Comparison of ENCODE assay signal across 17 mouse cellular contexts in genomic region chr3:151329801-151330200, GRCm38 (mm10).
A peak's percentile ranks its signal among the peaks of the same experiment; 100 is the strongest.
DNase-seq lines count a peak whose midpoint lies in the region; ATAC-seq and TF ChIP-seq lines count a peak whose summit lies in the region.
"Had no signal": no experiment of that assay in that cellular context is flagged by ENCODE, and none has a peak within 500 bp of the region (broad histone marks: within the 10 kb centered on the region; RNA-seq: fewer than 3 reads in every experiment).

No protein-coding gene starts in this region.

- no peak overlapping the region for H3K9ac ChIP-seq in heart, embryonic 12.5 days
- H3K9ac ChIP-seq: embryonic facial prominence, embryonic 13.5 days; forebrain, embryonic 12.5 days; heart, embryonic 13.5 days; hindbrain, embryonic 15.5 days had no signal

- H3K4me3 ChIP-seq in heart, embryonic 12.5 days = no peak overlapping the region
- no peak overlapping the region for H3K4me3 ChIP-seq in kidney, adult 2 months (ENCODE audit: insufficient read depth, low read depth, low read length)
- H3K4me3 ChIP-seq: embryonic facial prominence, embryonic 13.5 days; forebrain, embryonic 12.5 days; heart, embryonic 13.5 days; hindbrain, embryonic 15.5 days had no signal

- ATAC-seq in heart, embryonic 12.5 days (ENCODE audit: insufficient number of reproducible peaks, low FRiP score) = no peak
- ATAC-seq: forebrain, embryonic 16.5 days; intestine, embryonic 16.5 days had no signal

- H3K4me1 ChIP-seq in heart, embryonic 12.5 days (replicated peaks) = peaks cover 7% of the 10 kb centered on the region; the same call in 1 of the 2 replicates
- no peaks in the 10 kb centered on the region for H3K4me1 ChIP-seq in kidney, adult 2 months (ENCODE audit: control insufficient read depth, insufficient read depth, low read length)

- peak; percentile 17 to 58 for DNase-seq in heart, adult 18-20 months
- peak; percentile 30 for DNase-seq in kidney, adult 2 months
- DNase-seq in kidney, adult 8-10 months = no peak
- peak; percentile 7 to 13 for DNase-seq in heart, postnatal 14 days
- no peak for DNase-seq in spleen, adult 18-20 months
- DNase-seq: adrenal gland, adult 8-10 months; adrenal gland, postnatal 36 days; cerebellum, adult 2 months; cerebellum, postnatal 10 days; gastrocnemius, postnatal 36 days had no signal

- TF ChIP-seq CTCF in kidney, adult 2 months (conservative IDR thresholded peaks at IDR 0.05; ENCODE audit: insufficient read depth, insufficient read length, low read depth, low read length) = no peak

- TF ChIP-seq POLR2A in kidney, adult 2 months (IDR thresholded peaks at IDR 0.05; ENCODE audit: low read depth, low read length) = no peak

- H3K9me3 ChIP-seq in heart, embryonic 12.5 days (replicated peaks) = no peaks in the 10 kb centered on the region
- H3K9me3 ChIP-seq: embryonic facial prominence, embryonic 13.5 days; forebrain, embryonic 12.5 days; heart, embryonic 13.5 days; hindbrain, embryonic 15.5 days had no signal

- no peak overlapping the region for H3K4me2 ChIP-seq in heart, embryonic 12.5 days
- H3K4me2 ChIP-seq: embryonic facial prominence, embryonic 13.5 days; forebrain, embryonic 12.5 days; heart, embryonic 13.5 days; hindbrain, embryonic 15.5 days had no signal

- 79% methylated on average over 4 of the region's 4 CpGs for WGBS in heart, embryonic 12.5 days
- WGBS in kidney, adult 2 months = 77% methylated on average over 4 of the region's 4 CpGs

- intact Hi-C loops in heart, postnatal 14 days (cut with DNase I) = loop anchor here (5.0 kb wide), 2 partner anchors 92 to 108 kb away; partner anchors contain the start of gene Adgrl4

- H3K36me3 ChIP-seq in heart, embryonic 12.5 days = no peaks in the 10 kb centered on the region
- H3K36me3 ChIP-seq in kidney, adult 2 months (ENCODE audit: control insufficient read depth, insufficient read depth, low read length) = no peaks in the 10 kb centered on the region
- H3K36me3 ChIP-seq: embryonic facial prominence, embryonic 13.5 days; forebrain, embryonic 12.5 days; heart, embryonic 13.5 days; hindbrain, embryonic 15.5 days had no signal

- no peaks in the 10 kb centered on the region for H3K27me3 ChIP-seq in heart, embryonic 12.5 days (replicated peaks)
- no peaks in the 10 kb centered on the region for H3K27me3 ChIP-seq in kidney, adult 2 months (replicated peaks; ENCODE audit: control insufficient read depth, insufficient read depth, low read length)
- H3K27me3 ChIP-seq: embryonic facial prominence, embryonic 13.5 days; forebrain, embryonic 12.5 days; heart, embryonic 13.5 days; hindbrain, embryonic 15.5 days had no signal

- no peak overlapping the region for H3K27ac ChIP-seq in heart, embryonic 12.5 days (ENCODE audit: poor library complexity, severe bottlenecking)
- no peak overlapping the region for H3K27ac ChIP-seq in kidney, adult 2 months (ENCODE audit: insufficient read depth, low read depth, low read length)
- H3K27ac ChIP-seq: embryonic facial prominence, embryonic 13.5 days; forebrain, embryonic 12.5 days; heart, embryonic 13.5 days; hindbrain, embryonic 15.5 days had no signal

Comparison
In these comparisons a context has a peak if more than half of its experiments do, and no peak if none do; other contexts are left out.
1. DNase-seq: peak in heart, adult 18-20 months (2 of 2), kidney, adult 2 months (single experiment) and heart, postnatal 14 days (2 of 2); none in kidney, adult 8-10 months (0 of 2) and spleen, adult 18-20 months (0 of 2).